Mouse (Mus musculus): ENCODE measurements around the gene Arid1b.

DNA sequence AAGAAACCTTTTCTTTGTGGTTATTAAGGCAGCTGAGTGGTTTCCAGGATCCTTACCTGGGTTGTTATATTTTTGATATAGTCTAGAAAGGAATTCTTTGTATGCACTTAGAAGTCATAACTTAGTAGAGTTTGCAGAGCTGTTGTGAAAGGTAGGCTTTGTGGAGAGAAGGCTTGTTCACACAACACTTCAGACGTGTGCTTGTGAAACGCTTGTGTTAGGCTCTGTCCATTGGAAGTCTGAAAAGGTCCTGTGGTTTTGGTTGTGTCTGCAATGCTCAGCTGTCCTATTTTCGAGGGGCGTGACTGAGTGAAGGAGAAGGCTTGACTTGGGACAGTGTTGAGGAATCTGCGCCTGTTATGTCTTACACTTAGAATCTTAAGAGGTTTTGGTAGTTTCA, 51.5 kb downstream of the Arid1b start:
- TF ChIP-seq CTCF (IDR thresholded peaks at IDR 0.05; ENCODE audit: extremely low read depth, insufficient read length, insufficient replicate concordance, low read depth, low read length) (no peak), POLR2A (IDR thresholded peaks at IDR 0.05; ENCODE audit: low read depth, low read length) (no peak)

All from small intestine, adult 2 months (tissue).